Mouse (Mus musculus) lung, postnatal 0 days (tissue): ENCODE measurements around the gene Amotl2.

Experiments
- CTCF ChIP-seq: IDR thresholded peaks from 2 replicates; pipeline ENCODE4 v1.5.1; 2016; ENCODE audit warnings: antibody characterized with exemption, mild to moderate bottlenecking
- EP300 ChIP-seq: IDR thresholded peaks from 2 replicates; pipeline ENCODE4 v1.6.1; 2016; ENCODE audit warnings: antibody characterized with exemption, mild to moderate bottlenecking, control low read depth

- TF ChIP-seq CTCF: no peak
- peak; percentile 84 for TF ChIP-seq EP300
Measured at GRCm38 (mm10) chr9:102763520-102763919, 47.0 kb downstream of the Amotl2 start.
